Mouse (Mus musculus) kidney, adult 2 months (tissue): ENCODE measurements at regions not wholly inside any gene's neighbourhood (a gene's known extent, or its start where the extent isn't known, plus 50 kb on each side); places are given as distances from the start of the nearest gene placed in this dataset.
A peak's percentile ranks its signal among the peaks of the same experiment; 100 is the strongest.

Experiments used
- DNase-seq: peaks from one replicate; pipeline ENCODE4 v3.0.0; 2021
- H3K27ac ChIP-seq: fragments of 200-500 bp; 2 replicates; pipeline ENCODE4 v1.5.1; 2012; ENCODE audit warnings: low read depth, low read length, control low read depth, inconsistent platforms; ENCODE audit not compliant: insufficient read depth
- H3K27me3 ChIP-seq: fragments of 200-500 bp; replicated peaks from 2 replicates; pipeline ENCODE4 v1.6.1; 2012; ENCODE audit warnings: mild to moderate bottlenecking, moderate library complexity, low read length, inconsistent platforms; ENCODE audit not compliant: control insufficient read depth, insufficient read depth
- H3K36me3 ChIP-seq: fragments of 200-500 bp; 2 replicates; pipeline ENCODE4 v1.6.1; 2012; ENCODE audit warnings: mild to moderate bottlenecking, moderate library complexity, low read length, inconsistent platforms; ENCODE audit not compliant: control insufficient read depth, insufficient read depth
- H3K4me1 ChIP-seq: fragments of 200-500 bp; 2 replicates; pipeline ENCODE4 v1.6.1; 2011; ENCODE audit warnings: low read length; ENCODE audit not compliant: control insufficient read depth, insufficient read depth
- H3K4me3 ChIP-seq: fragments of 200-500 bp; 2 replicates; pipeline ENCODE4 v1.5.1; 2011; ENCODE audit warnings: mild to moderate bottlenecking, low read depth, low read length, control low read depth; ENCODE audit not compliant: insufficient read depth
- CTCF ChIP-seq: fragments of 200-500 bp; conservative IDR thresholded peaks from 2 replicates; pipeline ENCODE4 v1.5.1; 2011; ENCODE audit warnings: low read depth, mild to moderate bottlenecking, control low read depth, low read length, moderate library complexity, mixed read lengths; ENCODE audit not compliant: insufficient read depth, insufficient read length
- POLR2A ChIP-seq: fragments of 200-500 bp; IDR thresholded peaks from one replicate; pipeline ENCODE4 v1.6.1; 2011; ENCODE audit warnings: low read depth, low read length, control low read depth
- WGBS: fragments of 180-500 bp; shearing (Covaris S2); methylation state at CpG from one replicate; pipeline ENCODE4 v1.1.7; 2018; 5-methylcytosine and 5-hydroxymethylcytosine counted together

DNA sequence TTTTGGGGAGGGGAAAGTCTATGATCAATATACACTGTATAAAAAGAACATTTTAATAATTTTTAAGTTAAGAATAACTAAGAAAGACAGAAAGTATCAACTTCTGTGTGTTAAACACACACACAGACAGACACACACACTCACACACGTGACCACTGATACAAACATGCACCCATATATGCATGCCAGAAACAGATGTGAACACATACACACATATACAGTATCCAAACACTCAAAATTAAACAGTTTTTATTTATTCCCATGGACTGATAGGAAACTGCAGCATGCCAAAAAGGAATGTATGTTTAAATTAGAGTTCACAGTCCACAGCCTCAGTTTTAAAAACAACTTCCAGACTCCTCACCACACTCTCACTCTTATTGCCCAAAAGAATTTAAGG, 203.4 kb upstream of the Tbl1x start:
- Histone ChIP-seq H3K4me3 (no peak overlapping the region), H3K27ac (no peak overlapping the region), H3K4me1 (no peaks in the 10 kb centered on the region), H3K27me3 (no peaks in the 10 kb centered on the region), H3K36me3 (no peaks in the 10 kb centered on the region)
- TF ChIP-seq POLR2A (no peak), CTCF (no peak)
- WGBS, result 90% methylated on average over 1 of the region's 1 CpGs
- DNase-seq, result no peak

DNA sequence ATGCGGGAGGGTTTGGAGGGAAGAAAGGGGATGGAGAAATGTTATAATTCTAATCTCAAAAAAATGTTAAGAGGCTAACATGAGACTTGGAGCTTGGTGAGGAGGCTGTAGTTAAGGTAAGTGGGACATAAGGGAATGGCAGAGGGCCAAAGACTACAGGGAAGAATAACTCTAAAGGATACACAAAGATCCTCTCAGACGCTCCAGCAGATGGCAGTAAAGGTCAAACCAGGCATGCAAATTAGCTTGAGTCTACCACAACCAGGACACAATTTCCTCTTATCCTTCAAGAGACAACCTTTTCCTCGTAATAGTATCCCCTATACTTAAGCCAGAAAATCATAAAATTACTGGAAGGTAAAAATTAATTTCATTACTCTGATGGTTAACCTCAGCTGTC, 196.4 kb upstream of the Tbl1x start:
- Histone ChIP-seq H3K27ac (no peak overlapping the region), H3K36me3 (no peaks in the 10 kb centered on the region), H3K4me1 (no peaks in the 10 kb centered on the region), H3K27me3 (no peaks in the 10 kb centered on the region), H3K4me3 (no peak overlapping the region)
- TF ChIP-seq CTCF (peak; percentile 21; the same call in 1 of the 2 replicates), POLR2A (no peak)
- DNase-seq, result peak; percentile 63
- WGBS, result 39% methylated on average over 3 of the region's 3 CpGs

DNA sequence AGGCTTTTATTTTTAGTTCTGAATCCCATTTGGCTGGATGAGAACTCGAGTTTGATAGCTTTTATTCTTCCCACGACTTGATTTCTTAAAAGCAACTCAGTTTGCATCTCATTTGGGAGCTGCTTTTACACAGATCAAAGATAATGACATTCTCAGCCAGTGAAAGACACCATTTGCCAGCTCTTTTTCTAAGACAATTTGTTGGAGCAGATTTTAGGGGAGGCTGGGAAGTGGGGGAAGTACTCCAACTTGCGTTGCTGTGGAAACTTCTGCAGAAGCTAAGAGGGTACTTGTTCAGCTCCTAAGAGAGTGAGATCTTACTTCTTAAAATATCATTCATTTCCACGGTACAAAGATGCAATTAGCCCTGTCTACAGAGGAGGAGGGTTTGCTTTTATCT, 187.2 kb upstream of the Tbl1x start:
- no peak for DNase-seq
- 27% methylated on average over 4 of the region's 4 CpGs for whole genome bisulfite sequencing
- no peak overlapping the region for H3K4me3 ChIP-seq
- H3K27ac ChIP-seq, result no peak overlapping the region
- H3K27me3 ChIP-seq, result no peaks in the 10 kb centered on the region
- H3K4me1 ChIP-seq, result no peaks in the 10 kb centered on the region
- TF ChIP-seq CTCF (no peak), POLR2A (no peak)
- H3K36me3 ChIP-seq, result no peaks in the 10 kb centered on the region

DNA sequence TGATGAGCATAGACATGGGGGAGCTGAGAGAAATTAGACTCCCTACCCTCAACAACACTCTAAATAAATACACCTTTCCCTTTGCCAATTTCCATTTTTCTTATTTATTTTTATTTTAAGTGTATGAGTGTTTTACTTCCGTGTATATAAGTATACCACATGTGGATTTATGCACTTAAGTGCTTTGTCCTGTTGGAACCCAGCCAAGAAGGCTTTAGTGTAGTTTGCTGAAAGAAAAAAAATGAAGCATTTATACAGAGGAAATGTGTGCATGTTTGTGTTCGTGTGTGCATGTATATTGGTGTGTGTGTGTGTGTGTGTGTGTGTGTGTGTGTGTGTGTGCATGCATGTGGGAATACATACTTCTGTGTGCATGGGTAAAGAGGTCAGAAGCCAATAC, 157.6 kb upstream of the Tbl1x start:
- Histone ChIP-seq H3K27ac (no peak overlapping the region), H3K4me1 (no peaks in the 10 kb centered on the region), H3K36me3 (no peaks in the 10 kb centered on the region), H3K27me3 (no peaks in the 10 kb centered on the region), H3K4me3 (no peak overlapping the region)
- 25% methylated on average over 2 of the region's 2 CpGs for WGBS
- TF ChIP-seq CTCF (no peak), POLR2A (no peak)
- DNase-seq, result no peak

DNA sequence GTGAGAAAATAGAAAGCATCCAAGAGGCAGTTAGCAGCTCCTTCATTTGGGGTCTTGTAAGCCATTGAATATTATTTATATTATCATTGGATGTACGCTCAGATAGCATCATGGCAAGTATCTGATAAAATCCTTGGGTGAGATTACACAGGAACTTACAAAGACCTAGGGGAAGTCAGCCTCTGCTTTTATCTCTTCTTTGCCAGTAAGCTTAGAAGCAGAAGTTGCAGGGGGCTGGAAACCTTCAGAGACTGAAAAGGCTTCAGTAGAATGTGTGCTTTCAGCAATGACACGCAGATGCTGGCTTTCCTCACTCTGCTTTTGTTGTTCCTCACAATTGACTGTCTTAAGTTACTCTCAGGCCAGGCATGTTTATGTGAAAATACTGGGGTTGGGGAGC, 150.3 kb upstream of the Tbl1x start:
- no peaks in the 10 kb centered on the region for H3K4me1 ChIP-seq
- no peak for TF ChIP-seq CTCF
- no peak for TF ChIP-seq POLR2A
- no peaks in the 10 kb centered on the region for H3K36me3 ChIP-seq
- no peak overlapping the region for H3K27ac ChIP-seq
- 57% methylated on average over 2 of the region's 2 CpGs for WGBS
- no peak for DNase-seq
- no peak overlapping the region for H3K4me3 ChIP-seq
- no peaks in the 10 kb centered on the region for H3K27me3 ChIP-seq

DNA sequence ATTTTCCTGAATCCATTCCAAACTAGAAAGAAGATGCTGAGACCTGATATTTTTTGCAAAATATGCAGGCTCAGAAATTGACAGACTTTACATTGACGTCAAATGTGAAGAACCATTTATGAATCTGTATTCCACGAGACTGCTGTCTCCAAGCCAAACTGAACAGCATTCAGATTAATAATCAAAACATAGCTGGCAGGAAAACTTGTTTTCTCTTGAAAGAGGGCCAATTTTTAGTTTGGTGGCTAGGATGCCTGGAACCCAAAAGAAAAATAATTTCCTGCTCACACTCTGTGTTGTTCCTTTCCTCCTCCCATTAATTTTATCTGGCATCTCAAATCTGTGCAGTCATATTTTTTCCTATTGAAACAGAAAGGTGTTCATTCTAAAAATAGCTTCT, 149.7 kb upstream of the Tbl1x start:
- TF ChIP-seq POLR2A (no peak), CTCF (no peak)
- WGBS, result 27% methylated on average over 2 of the region's 2 CpGs
- Histone ChIP-seq H3K4me3 (no peak overlapping the region), H3K4me1 (no peaks in the 10 kb centered on the region), H3K36me3 (no peaks in the 10 kb centered on the region), H3K27me3 (no peaks in the 10 kb centered on the region), H3K27ac (no peak overlapping the region)
- peak; percentile 22 for DNase-seq

DNA sequence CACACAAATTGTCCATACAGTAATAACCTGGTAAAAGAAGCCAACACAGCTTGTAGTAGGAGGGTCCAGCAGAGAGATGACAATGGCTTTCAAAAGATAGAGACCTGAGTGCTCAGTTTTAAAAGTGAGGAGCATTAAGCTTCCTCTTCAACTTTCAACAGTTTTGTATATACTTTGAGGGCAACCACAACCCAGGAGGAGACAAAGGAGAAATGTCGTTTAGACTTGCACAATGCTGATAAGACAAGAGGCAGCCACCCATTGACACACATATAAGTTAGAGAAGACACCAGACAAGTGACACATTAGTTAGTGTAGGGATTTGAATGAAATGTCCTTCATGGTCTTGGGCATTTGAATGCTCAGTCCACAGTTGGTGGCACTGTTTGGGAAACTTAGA, 147.2 kb upstream of the Tbl1x start:
- no peaks in the 10 kb centered on the region for H3K27me3 ChIP-seq
- H3K36me3 ChIP-seq, result no peaks in the 10 kb centered on the region
- H3K4me3 ChIP-seq, result no peak overlapping the region
- no peak for DNase-seq
- no peaks in the 10 kb centered on the region for H3K4me1 ChIP-seq
- 62% methylated on average over 1 of the region's 1 CpGs for WGBS
- H3K27ac ChIP-seq, result no peak overlapping the region
- TF ChIP-seq CTCF (no peak), POLR2A (no peak)

DNA sequence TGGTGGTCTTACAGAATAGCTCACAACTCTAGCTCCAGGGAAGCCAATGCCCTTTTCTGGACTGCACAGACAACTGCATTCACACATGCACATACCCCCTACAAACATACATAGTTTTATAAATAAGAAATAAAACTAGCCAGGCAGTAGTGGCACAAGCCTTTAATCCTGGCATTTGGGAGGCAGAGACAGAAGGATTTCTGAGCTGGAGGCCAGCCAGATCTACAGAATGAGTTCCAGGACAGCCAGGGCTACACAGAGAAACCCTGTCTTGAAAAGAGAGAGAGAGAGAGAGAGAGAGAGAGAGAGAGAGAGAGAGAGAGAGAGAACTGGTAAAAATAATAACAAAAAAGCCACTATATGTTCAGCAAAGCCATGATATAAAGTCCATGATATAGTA, 143.5 kb upstream of the Tbl1x start:
- no peak for TF ChIP-seq CTCF
- TF ChIP-seq POLR2A, result no peak
- no peaks in the 10 kb centered on the region for H3K36me3 ChIP-seq
- H3K27me3 ChIP-seq, result no peaks in the 10 kb centered on the region
- DNase-seq, result no peak
- no peaks in the 10 kb centered on the region for H3K4me1 ChIP-seq
- no peak overlapping the region for H3K27ac ChIP-seq
- no peak overlapping the region for H3K4me3 ChIP-seq
